Mouse (Mus musculus): ENCODE data around the gene Gm1604a. TPM values are rescaled to one million over a fixed set of nuclear protein-coding genes. Genes with fewer than 3 reads are reported as not detected.
"Not testable (repeated sequence)": the region's sequence is repeated elsewhere in the genome, so short reads cannot be mapped to it uniquely, and the experiment has no call there.

The Gm1604a gene
- total RNA-seq (2014; rRNA removed; ENCODE audit: low replicate concordance) = not detected in 2 replicates
- polyA plus RNA-seq (2015; fragmentation: Nextera tagmentation; extraction: Ambion mirVana) = not detected in 2 replicates

- not testable (repeated sequence) for H3K4me2 ChIP-seq (ENCODE audit: low read depth, low read length); H3K4me1 ChIP-seq (ENCODE audit: control insufficient read depth, insufficient read depth); ATAC-seq (ENCODE audit: insufficient read depth, low read depth); H3K27ac ChIP-seq (ENCODE audit: low read depth); H3K4me3 ChIP-seq (ENCODE audit: low read depth, low read length); H3K9me3 ChIP-seq (replicated peaks; ENCODE audit: control insufficient read depth, low read length); DNase-seq (ENCODE audit: low spot score); H3K27me3 ChIP-seq (ENCODE audit: control insufficient read depth, insufficient read depth, low read length); H3K36me3 ChIP-seq (replicated peaks; ENCODE audit: control insufficient read depth, insufficient read depth, low read length); H3K9ac ChIP-seq (replicated peaks; ENCODE audit: low read depth, low read length)
- 30% methylated on average over 6 of the region's 14 CpGs for WGBS
Measured at GRCm38 (mm10) chr17:7025257-7025656, at the start of gene Gm1604a. Gm1604a (plus strand) TSS chr17:7025568.

GRCm38 (mm10) chr17:6978287-6979248 lies 46.8 kb upstream of the Gm1604a start, which contains the start of gene Gm49721:
Gm49721 (plus strand) TSS chr17:6978904.
- peak within 1 kb of the TSS; percentile 61 for H3K9ac ChIP-seq (replicated peaks; ENCODE audit: low read depth, low read length)
- peak; percentile 98 for ATAC-seq (ENCODE audit: insufficient read depth, low read depth)
- DNase-seq (ENCODE audit: low spot score); H3K27me3 ChIP-seq (ENCODE audit: control insufficient read depth, insufficient read depth, low read length); H3K36me3 ChIP-seq (replicated peaks; ENCODE audit: control insufficient read depth, insufficient read depth, low read length); H3K4me1 ChIP-seq (ENCODE audit: control insufficient read depth, insufficient read depth); H3K9me3 ChIP-seq (replicated peaks; ENCODE audit: control insufficient read depth, low read length): not testable (repeated sequence)
- peak within 1 kb of the TSS; percentile 60 for H3K4me3 ChIP-seq (ENCODE audit: low read depth, low read length)
- under 1% methylated on average over 34 of the region's 68 CpGs for WGBS
- peak within 1 kb of the TSS; percentile 62 for H3K4me2 ChIP-seq (ENCODE audit: low read depth, low read length)
- H3K27ac ChIP-seq (ENCODE audit: low read depth) = peak within 1 kb of the TSS; percentile 72

GRCm38 (mm10) chr17:6979380-6979779 lies 46.0 kb upstream of the Gm1604a start:
- peak overlapping the region; percentile 72 for H3K27ac ChIP-seq (ENCODE audit: low read depth)
- not testable (repeated sequence) for ATAC-seq (ENCODE audit: insufficient read depth, low read depth)
- WGBS = 16% methylated on average over 4 of the region's 5 CpGs

GRCm38 (mm10) chr17:6980144-6980543 lies 45.2 kb upstream of the Gm1604a start:
- ATAC-seq (ENCODE audit: insufficient read depth, low read depth); DNase-seq (ENCODE audit: low spot score); H3K4me3 ChIP-seq (ENCODE audit: low read depth, low read length); H3K27me3 ChIP-seq (ENCODE audit: control insufficient read depth, insufficient read depth, low read length); H3K9me3 ChIP-seq (replicated peaks; ENCODE audit: control insufficient read depth, low read length); H3K4me2 ChIP-seq (ENCODE audit: low read depth, low read length); H3K9ac ChIP-seq (replicated peaks; ENCODE audit: low read depth, low read length); H3K4me1 ChIP-seq (ENCODE audit: control insufficient read depth, insufficient read depth); H3K27ac ChIP-seq (ENCODE audit: low read depth); H3K36me3 ChIP-seq (replicated peaks; ENCODE audit: control insufficient read depth, insufficient read depth, low read length): not testable (repeated sequence)
- WGBS = 95% methylated on average over 5 of the region's 8 CpGs

More at GRCm38 (mm10) chr17:6979380-6979779, 46.0 kb upstream of the Gm1604a start:
- H3K27me3 ChIP-seq (ENCODE audit: control insufficient read depth, insufficient read depth, low read length); H3K36me3 ChIP-seq (replicated peaks; ENCODE audit: control insufficient read depth, insufficient read depth, low read length); H3K9me3 ChIP-seq (replicated peaks; ENCODE audit: control insufficient read depth, low read length); DNase-seq (ENCODE audit: low spot score); H3K4me1 ChIP-seq (ENCODE audit: control insufficient read depth, insufficient read depth): not testable (repeated sequence)
- peak overlapping the region; percentile 61 for H3K9ac ChIP-seq (replicated peaks; ENCODE audit: low read depth, low read length)
- H3K4me3 ChIP-seq (ENCODE audit: low read depth, low read length) = peak overlapping the region; percentile 60
- peak overlapping the region; percentile 62 for H3K4me2 ChIP-seq (ENCODE audit: low read depth, low read length)

GRCm38 (mm10) chr17:6986118-6986517 lies 39.2 kb upstream of the Gm1604a start:
- DNase-seq (ENCODE audit: low spot score); H3K36me3 ChIP-seq (replicated peaks; ENCODE audit: control insufficient read depth, insufficient read depth, low read length); H3K27me3 ChIP-seq (ENCODE audit: control insufficient read depth, insufficient read depth, low read length); H3K27ac ChIP-seq (ENCODE audit: low read depth); H3K4me1 ChIP-seq (ENCODE audit: control insufficient read depth, insufficient read depth); H3K4me3 ChIP-seq (ENCODE audit: low read depth, low read length); H3K9me3 ChIP-seq (replicated peaks; ENCODE audit: control insufficient read depth, low read length); ATAC-seq (ENCODE audit: insufficient read depth, low read depth); H3K9ac ChIP-seq (replicated peaks; ENCODE audit: low read depth, low read length); H3K4me2 ChIP-seq (ENCODE audit: low read depth, low read length): not testable (repeated sequence)
- 88% methylated on average over 1 of the region's 1 CpGs for WGBS

- not testable (repeated sequence) for H3K9ac ChIP-seq (replicated peaks; ENCODE audit: low read depth, low read length); H3K4me3 ChIP-seq (ENCODE audit: low read depth, low read length); H3K4me2 ChIP-seq (ENCODE audit: low read depth, low read length); DNase-seq (ENCODE audit: low spot score); H3K27ac ChIP-seq (ENCODE audit: low read depth); ATAC-seq (ENCODE audit: insufficient read depth, low read depth); H3K4me1 ChIP-seq (ENCODE audit: control insufficient read depth, insufficient read depth); H3K9me3 ChIP-seq (replicated peaks; ENCODE audit: control insufficient read depth, low read length); H3K27me3 ChIP-seq (ENCODE audit: control insufficient read depth, insufficient read depth, low read length); H3K36me3 ChIP-seq (replicated peaks; ENCODE audit: control insufficient read depth, insufficient read depth, low read length)
- WGBS = no CpG with 5 or more reads among the region's 6 CpGs
Measured at GRCm38 (mm10) chr17:6995504-6995903, 29.9 kb upstream of the Gm1604a start.

- not testable (repeated sequence) for H3K9ac ChIP-seq (replicated peaks; ENCODE audit: low read depth, low read length); H3K27ac ChIP-seq (ENCODE audit: low read depth); DNase-seq (ENCODE audit: low spot score); H3K4me3 ChIP-seq (ENCODE audit: low read depth, low read length); H3K4me1 ChIP-seq (ENCODE audit: control insufficient read depth, insufficient read depth); H3K36me3 ChIP-seq (replicated peaks; ENCODE audit: control insufficient read depth, insufficient read depth, low read length); H3K27me3 ChIP-seq (ENCODE audit: control insufficient read depth, insufficient read depth, low read length); H3K9me3 ChIP-seq (replicated peaks; ENCODE audit: control insufficient read depth, low read length); ATAC-seq (ENCODE audit: insufficient read depth, low read depth); H3K4me2 ChIP-seq (ENCODE audit: low read depth, low read length)
- WGBS = 81% methylated on average over 8 of the region's 8 CpGs
Measured at GRCm38 (mm10) chr17:6996826-6997225, 28.5 kb upstream of the Gm1604a start.

GRCm38 (mm10) chr17:6997778-6998490 lies 27.4 kb upstream of the Gm1604a start:
- H3K4me3 ChIP-seq (ENCODE audit: low read depth, low read length); H3K4me1 ChIP-seq (ENCODE audit: control insufficient read depth, insufficient read depth); H3K27me3 ChIP-seq (ENCODE audit: control insufficient read depth, insufficient read depth, low read length); H3K4me2 ChIP-seq (ENCODE audit: low read depth, low read length); H3K36me3 ChIP-seq (replicated peaks; ENCODE audit: control insufficient read depth, insufficient read depth, low read length); H3K9me3 ChIP-seq (replicated peaks; ENCODE audit: control insufficient read depth, low read length); DNase-seq (ENCODE audit: low spot score); H3K9ac ChIP-seq (replicated peaks; ENCODE audit: low read depth, low read length); H3K27ac ChIP-seq (ENCODE audit: low read depth): not testable (repeated sequence)
- WGBS = no CpG with 5 or more reads among the region's 7 CpGs
- peak; percentile 11; the same call in 1 of the 2 replicates for ATAC-seq (ENCODE audit: insufficient read depth, low read depth)
